Mouse (Mus musculus) limb, embryonic 14.5 days (tissue): ENCODE measurements around the gene Rxra. TPM values are rescaled to one million over a fixed set of nuclear protein-coding genes. Genes with fewer than 3 reads are reported as not detected.

Experiments used
- ATAC-seq: fragments of 200-750 bp; cut with Nextera tagmentation; 2 replicates; pipeline ENCODE4 v1.8.0; 2017; ENCODE audit warnings: low read depth, moderate number of reproducible peaks, moderate TSS enrichment; ENCODE audit not compliant: low FRiP score
- DNase-seq: peaks from one replicate; pipeline ENCODE4 v3.0.0-alpha.2; 2015; ENCODE audit warnings: low spot score
- H3K27ac ChIP-seq: fragments of 300-500 bp; sonication (generic); replicated peaks from 2 replicates; pipeline ENCODE4 v1.5.1; 2014; ENCODE audit warnings: low read depth, mild to moderate bottlenecking, low read length, moderate library complexity, mixed read lengths
- H3K27me3 ChIP-seq: fragments of 300-500 bp; sonication (generic); 2 replicates; pipeline ENCODE4 v1.6.1; 2014; ENCODE audit warnings: low read length, mixed read lengths; ENCODE audit not compliant: control insufficient read depth, insufficient read depth
- H3K36me3 ChIP-seq: fragments of 300-500 bp; sonication (generic); 2 replicates; pipeline ENCODE4 v1.6.1; 2014; ENCODE audit warnings: mild to moderate bottlenecking, low read length, moderate library complexity, mixed read lengths; ENCODE audit not compliant: control insufficient read depth, insufficient read depth
- H3K4me1 ChIP-seq: fragments of 300-500 bp; sonication (generic); 2 replicates; pipeline ENCODE4 v1.6.1; 2014; ENCODE audit warnings: antibody characterized with exemption, low read length, mixed read lengths; ENCODE audit not compliant: control insufficient read depth, insufficient read depth
- H3K4me2 ChIP-seq: fragments of 300-500 bp; sonication (generic); replicated peaks from 2 replicates; pipeline ENCODE4 v1.6.1; 2014; ENCODE audit warnings: low read depth, mild to moderate bottlenecking, low read length, moderate library complexity; ENCODE audit not compliant: severe bottlenecking
- H3K4me3 ChIP-seq: fragments of 300-500 bp; sonication (generic); replicated peaks from 2 replicates; pipeline ENCODE4 v1.5.1; 2014; ENCODE audit warnings: low read length
- H3K9ac ChIP-seq: fragments of 300-500 bp; sonication (generic); 2 replicates; pipeline ENCODE4 v1.6.1; 2014; ENCODE audit warnings: mild to moderate bottlenecking, low read depth, low read length, moderate library complexity; ENCODE audit not compliant: severe bottlenecking
- H3K9me3 ChIP-seq: fragments of 300-500 bp; sonication (generic); 2 replicates; pipeline ENCODE4 v1.6.1; 2016; ENCODE audit warnings: low read length; ENCODE audit not compliant: control insufficient read depth
- POLR2A ChIP-seq: fragments of 200-500 bp; IDR thresholded peaks from 2 replicates; pipeline ENCODE4 v1.8.0; 2012; ENCODE audit warnings: inconsistent platforms, mild to moderate bottlenecking, moderate library complexity, borderline replicate concordance; ENCODE audit not compliant: insufficient read depth, insufficient read length; ENCODE audit errors: extremely low read depth
- WGBS: fragments of 180-500 bp; shearing (Covaris S2); extraction: QIAGEN DNeasy Blood & Tissue Kit; methylation state at CpG from one replicate; pipeline ENCODE4 v1.1.7; 2014; 5-methylcytosine and 5-hydroxymethylcytosine counted together
- polyA plus RNA-seq, 2 experiments: library from polyadenylated mRNA; depleted of rRNA in 1 of 2; stranded (reverse) in 1 of 2; unstranded in 1 of 2; fragments of >200 nt; fragmentation: Nextera tagmentation in 1 of 2; extraction: Ambion mirVana in 1 of 2; gene quantifications; 2 replicates each; pipeline versions ENCODE4 v1.2.1 to v1.2.3; 2012 to 2014

Gene Rxra
- polyA plus RNA-seq, 2 experiments: 13.8 to 56.8 TPM

- ATAC-seq: no peak
- no peak for DNase-seq
- H3K4me2 ChIP-seq: no peak overlapping the region
- no peak overlapping the region for H3K27ac ChIP-seq
- no peak overlapping the region for H3K9ac ChIP-seq
- H3K9me3 ChIP-seq: no peaks in the 10 kb centered on the region
- H3K4me3 ChIP-seq: no peak overlapping the region
- WGBS: 50% methylated on average over 8 of the region's 8 CpGs
- no peaks in the 10 kb centered on the region for H3K27me3 ChIP-seq
- H3K4me1 ChIP-seq: peaks cover 7% of the 10 kb centered on the region
- no peaks in the 10 kb centered on the region for H3K36me3 ChIP-seq
- TF ChIP-seq POLR2A: no peak
Measured at GRCm38 (mm10) chr2:27654321-27655232, 21.7 kb upstream of the Rxra start.

GRCm38 (mm10) chr2:27656576-27656975, 19.7 kb upstream of the Rxra start:
- DNase-seq (no peak), ATAC-seq (no peak)
- H3K4me3 ChIP-seq: no peak overlapping the region
- no peak overlapping the region for H3K27ac ChIP-seq
- no peaks in the 10 kb centered on the region for H3K27me3 ChIP-seq
- H3K9ac ChIP-seq: no peak overlapping the region
- H3K4me1 ChIP-seq: no peaks in the 10 kb centered on the region
- TF ChIP-seq POLR2A: no peak
- no peak overlapping the region for H3K4me2 ChIP-seq
- peaks cover 4% of the 10 kb centered on the region; the same call in 1 of the 2 replicates for H3K9me3 ChIP-seq
- no peaks in the 10 kb centered on the region for H3K36me3 ChIP-seq

GRCm38 (mm10) chr2:27665284-27665683, 11.0 kb upstream of the Rxra start:
- no peak overlapping the region for H3K4me3 ChIP-seq
- H3K4me2 ChIP-seq: no peak overlapping the region
- no peak for TF ChIP-seq POLR2A
- DNase-seq (no peak), ATAC-seq (no peak)
- 84% methylated on average over 6 of the region's 6 CpGs for WGBS
- no peaks in the 10 kb centered on the region for H3K36me3 ChIP-seq
- no peak overlapping the region for H3K9ac ChIP-seq
- no peaks in the 10 kb centered on the region for H3K27me3 ChIP-seq
- peaks cover 13% of the 10 kb centered on the region for H3K4me1 ChIP-seq
- no peak overlapping the region for H3K27ac ChIP-seq
- peaks cover 3% of the 10 kb centered on the region; the same call in 1 of the 2 replicates for H3K9me3 ChIP-seq

DNA sequence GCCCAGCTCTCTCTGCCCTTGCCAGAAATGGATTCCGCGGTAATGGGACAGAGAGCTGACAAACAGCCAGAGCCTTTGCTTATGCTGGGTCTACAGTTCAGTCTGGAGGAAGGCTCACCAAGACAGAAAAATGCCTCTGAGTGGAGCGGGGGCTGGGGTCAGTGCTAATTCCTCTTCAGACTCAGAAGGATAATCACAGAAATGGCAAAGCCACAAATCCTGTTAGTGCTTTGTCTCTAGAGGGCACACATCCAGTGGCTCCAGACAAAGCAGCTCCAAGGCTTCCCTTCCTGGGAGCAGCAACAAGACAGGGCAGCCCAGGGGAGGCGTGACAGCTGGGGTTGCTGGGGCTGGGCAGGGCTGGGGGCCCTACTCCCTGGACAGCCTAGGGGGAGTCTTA, 9.5 kb upstream of the Rxra start:
- Histone ChIP-seq H3K36me3 (no peaks in the 10 kb centered on the region), H3K4me1 (peaks cover 26% of the 10 kb centered on the region), H3K9me3 (no peaks in the 10 kb centered on the region), H3K9ac (no peak overlapping the region), H3K4me2 (no peak overlapping the region), H3K4me3 (no peak overlapping the region), H3K27me3 (no peaks in the 10 kb centered on the region), H3K27ac (no peak overlapping the region)
- no peak for ATAC-seq
- DNase-seq: no peak
- WGBS: 70% methylated on average over 4 of the region's 4 CpGs
- TF ChIP-seq POLR2A: no peak

DNA sequence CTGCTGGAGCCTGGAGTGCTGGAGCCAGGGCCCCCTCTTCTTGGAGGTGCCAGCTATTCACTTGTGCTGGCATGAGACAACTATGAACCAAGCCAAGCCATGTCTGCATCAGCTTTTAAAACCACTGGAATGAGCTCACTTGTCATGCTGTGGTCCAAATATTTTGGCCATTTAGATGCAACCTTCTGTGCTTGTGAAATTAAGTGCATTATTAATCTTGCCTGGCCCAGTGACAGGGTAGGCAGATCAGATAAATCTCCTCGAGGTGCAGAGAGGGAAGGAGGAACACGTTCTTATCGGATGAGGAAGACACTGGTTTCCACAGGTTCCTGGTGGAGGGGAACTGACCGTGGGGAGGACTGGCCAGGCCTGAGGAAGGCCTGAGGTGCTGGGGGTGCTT, 8.6 kb upstream of the Rxra start:
- no peak overlapping the region for H3K4me2 ChIP-seq

More for the DNA sequence above, 8.6 kb upstream of the Rxra start:
- WGBS: 60% methylated on average over 4 of the region's 4 CpGs
- Histone ChIP-seq H3K4me3 (no peak overlapping the region), H3K27ac (no peak overlapping the region), H3K4me1 (peaks cover 35% of the 10 kb centered on the region), H3K27me3 (no peaks in the 10 kb centered on the region), H3K36me3 (no peaks in the 10 kb centered on the region), H3K9me3 (no peaks in the 10 kb centered on the region), H3K9ac (no peak overlapping the region)
- TF ChIP-seq POLR2A: no peak
- ATAC-seq: no peak
- no peak for DNase-seq
